Mouse (Mus musculus) hindbrain, postnatal 0 days (tissue): Measurements from ENCODE around the gene Hdac4. TPM values are rescaled to one million over a fixed set of nuclear protein-coding genes. Genes with fewer than 3 reads are reported as not detected.

Source experiments
- ATAC-seq: fragments of 200-750 bp; cut with Nextera tagmentation; 2 replicates; pipeline ENCODE4 v1.8.0; 2017; ENCODE audit warnings: mild to moderate bottlenecking, moderate TSS enrichment, moderate library complexity
- DNase-seq: peaks from one replicate; pipeline ENCODE4 v3.0.0-alpha.2; 2015; ENCODE audit warnings: low spot score
- H3K27ac ChIP-seq: fragments of 300-500 bp; sonication (generic); 2 replicates; pipeline ENCODE4 v1.5.1; 2014; ENCODE audit warnings: mild to moderate bottlenecking
- H3K27me3 ChIP-seq: fragments of 300-500 bp; sonication (generic); 2 replicates; pipeline ENCODE4 v1.6.1; 2014; ENCODE audit warnings: low read length, mixed read lengths; ENCODE audit not compliant: insufficient read depth
- H3K36me3 ChIP-seq: fragments of 300-500 bp; sonication (generic); 2 replicates; pipeline ENCODE4 v1.6.1; 2014; ENCODE audit warnings: low read length, mixed read lengths; ENCODE audit not compliant: insufficient read depth
- H3K4me1 ChIP-seq: fragments of 300-500 bp; sonication (generic); 2 replicates; pipeline ENCODE4 v1.6.1; 2014; ENCODE audit warnings: antibody characterized with exemption, low read length, mixed read lengths; ENCODE audit not compliant: insufficient read depth
- H3K4me2 ChIP-seq: fragments of 300-500 bp; sonication (generic); 2 replicates; pipeline ENCODE4 v1.6.1; 2014; ENCODE audit warnings: low read depth, mild to moderate bottlenecking, low read length, moderate library complexity, mixed read lengths
- H3K4me3 ChIP-seq: fragments of 300-500 bp; sonication (generic); 2 replicates; pipeline ENCODE4 v1.5.1; 2014; ENCODE audit warnings: low read length
- H3K9ac ChIP-seq: fragments of 300-500 bp; sonication (generic); replicated peaks from 2 replicates; pipeline ENCODE4 v1.6.1; 2014; ENCODE audit warnings: mild to moderate bottlenecking, low read length, moderate library complexity, mixed read lengths
- H3K9me3 ChIP-seq: fragments of 300-500 bp; sonication (generic); 2 replicates; pipeline ENCODE4 v1.6.1; 2016; ENCODE audit warnings: low read length, mixed read lengths
- CTCF ChIP-seq: IDR thresholded peaks from 2 replicates; pipeline ENCODE4 v1.5.1; 2016; ENCODE audit warnings: antibody characterized with exemption, control low read depth, low read depth
- WGBS: fragments of 180-500 bp; shearing (Covaris S2); extraction: QIAGEN DNeasy Blood & Tissue Kit; methylation state at CpG from one replicate; pipeline ENCODE4 v1.1.7; 2014; 5-methylcytosine and 5-hydroxymethylcytosine counted together
- polyA plus RNA-seq: library from polyadenylated mRNA; unstranded; fragments of >200 nt; fragmentation: Nextera tagmentation; extraction: Ambion mirVana; gene quantifications from 2 replicates; pipeline ENCODE4 v1.2.1, GENCODE M21; 2015
- total RNA-seq: library from RNA; depleted of rRNA; stranded (reverse); fragments of >200 nt; gene quantifications from 2 replicates; pipeline ENCODE4 v1.2.3, GENCODE M21; 2014

Gene Hdac4
- total and polyA plus RNA-seq, 2 experiments from 2014 or later: 20.2 to 67.9 TPM

DNA sequence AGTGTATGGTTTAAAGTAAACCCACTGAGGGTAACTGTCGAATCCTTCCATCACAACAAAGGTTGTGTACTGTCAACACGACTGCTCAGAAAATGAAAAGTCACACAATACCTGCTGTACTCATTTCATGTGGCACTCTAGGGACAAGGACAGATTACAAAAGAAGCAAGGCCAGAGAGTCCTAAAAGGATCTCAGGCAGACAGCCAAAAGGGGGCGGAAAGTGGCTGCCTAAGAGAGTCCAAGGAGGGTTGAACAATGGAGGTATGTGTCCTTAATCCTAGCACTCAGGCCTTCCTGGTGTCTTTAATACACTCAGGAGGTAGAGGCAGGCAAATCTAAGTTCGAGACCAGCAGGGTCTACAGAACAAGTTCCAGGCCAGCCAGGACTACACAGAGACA is 103.2 kb downstream of the Hdac4 start:
- H3K27ac ChIP-seq: no peak overlapping the region
- 82% methylated on average over 4 of the region's 4 CpGs for WGBS
- H3K9me3 ChIP-seq: no peaks in the 10 kb centered on the region
- no peak for ATAC-seq
- H3K27me3 ChIP-seq: no peaks in the 10 kb centered on the region
- no peak for DNase-seq
- H3K4me1 ChIP-seq: no peaks in the 10 kb centered on the region
- TF ChIP-seq CTCF: no peak
- H3K4me3 ChIP-seq: no peak overlapping the region
- H3K9ac ChIP-seq: no peak overlapping the region
- H3K4me2 ChIP-seq: no peak overlapping the region
- no peaks in the 10 kb centered on the region for H3K36me3 ChIP-seq

GRCm38 (mm10) chr1:92087821-92088220 is 107.7 kb downstream of the Hdac4 start:
- no peak for DNase-seq
- H3K27ac ChIP-seq: no peak overlapping the region
- no peaks in the 10 kb centered on the region for H3K27me3 ChIP-seq
- H3K9me3 ChIP-seq: no peaks in the 10 kb centered on the region
- H3K4me2 ChIP-seq: no peak overlapping the region
- no peak for ATAC-seq
- H3K4me1 ChIP-seq: no peaks in the 10 kb centered on the region; the same call in 1 of the 2 replicates
- no peaks in the 10 kb centered on the region for H3K36me3 ChIP-seq
- no peak overlapping the region for H3K9ac ChIP-seq
- 81% methylated on average over 2 of the region's 2 CpGs for WGBS
- TF ChIP-seq CTCF: no peak
- no peak overlapping the region for H3K4me3 ChIP-seq

DNA sequence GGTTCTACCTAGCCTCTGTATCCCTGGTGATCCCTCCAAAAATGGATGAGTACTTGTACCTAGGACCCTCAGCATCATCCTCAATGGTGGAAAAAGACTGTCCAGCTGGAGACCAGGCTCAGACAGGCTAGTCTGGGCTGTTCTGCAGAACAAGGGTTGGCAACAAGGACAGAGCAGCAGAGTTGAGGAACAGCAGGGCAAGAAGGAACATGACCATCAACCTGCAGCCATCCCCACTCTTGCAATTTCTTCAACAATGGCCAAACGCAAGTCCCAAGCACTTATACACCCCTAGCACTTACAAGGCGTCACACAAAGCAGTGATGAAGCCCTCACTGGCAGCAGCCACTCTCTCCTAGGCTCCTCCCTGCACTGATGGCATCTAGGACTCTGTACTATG is 108.2 kb downstream of the Hdac4 start:
- peaks cover 2% of the 10 kb centered on the region; the same call in 1 of the 2 replicates for H3K4me1 ChIP-seq
- DNase-seq (no peak), ATAC-seq (no peak)
- no peaks in the 10 kb centered on the region for H3K9me3 ChIP-seq
- H3K4me3 ChIP-seq: no peak overlapping the region
- no peak overlapping the region for H3K4me2 ChIP-seq
- H3K36me3 ChIP-seq: no peaks in the 10 kb centered on the region
- TF ChIP-seq CTCF: no peak
- H3K27me3 ChIP-seq: no peaks in the 10 kb centered on the region
- 88% methylated on average over 2 of the region's 2 CpGs for WGBS
- H3K9ac ChIP-seq: no peak overlapping the region
- H3K27ac ChIP-seq: no peak overlapping the region

DNA sequence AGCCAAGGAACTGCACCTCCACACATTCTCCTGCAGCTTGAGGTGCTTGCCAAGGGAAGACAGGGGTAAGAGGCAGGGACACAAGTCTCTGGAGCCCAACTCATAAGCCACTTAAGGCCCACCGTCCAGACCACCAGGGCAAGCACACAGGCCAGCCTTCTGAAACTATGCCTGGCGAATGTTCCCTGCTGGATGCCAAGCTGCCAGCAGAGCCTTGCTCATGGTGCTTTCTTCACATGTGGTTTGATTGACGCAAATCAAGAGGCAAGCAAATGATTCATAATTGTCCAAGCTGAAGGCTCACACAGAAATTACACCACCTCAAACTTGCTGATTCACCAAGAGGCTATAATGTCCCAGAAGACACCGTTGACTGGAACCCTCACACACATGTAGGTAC is 108.7 kb downstream of the Hdac4 start:
- no peak for ATAC-seq
- Histone ChIP-seq H3K9ac (no peak overlapping the region), H3K4me2 (no peak overlapping the region), H3K9me3 (no peaks in the 10 kb centered on the region), H3K36me3 (no peaks in the 10 kb centered on the region), H3K4me3 (no peak overlapping the region), H3K4me1 (peaks cover 2% of the 10 kb centered on the region; the same call in 1 of the 2 replicates), H3K27me3 (no peaks in the 10 kb centered on the region), H3K27ac (no peak overlapping the region)
- WGBS: 76% methylated on average over 4 of the region's 4 CpGs
- no peak for DNase-seq
- no peak for TF ChIP-seq CTCF

GRCm38 (mm10) chr1:92086277-92086813 is 109.2 kb downstream of the Hdac4 start:
- peaks cover 2% of the 10 kb centered on the region; the same call in 1 of the 2 replicates for H3K4me1 ChIP-seq
- H3K27me3 ChIP-seq: no peaks in the 10 kb centered on the region
- H3K9ac ChIP-seq: no peak overlapping the region
- H3K4me2 ChIP-seq: no peak overlapping the region
- no peak overlapping the region for H3K27ac ChIP-seq
- TF ChIP-seq CTCF: no peak
- DNase-seq (no peak), ATAC-seq (no peak)
- H3K4me3 ChIP-seq: no peak overlapping the region
- WGBS: 42% methylated on average over 1 of the region's 1 CpGs
- H3K36me3 ChIP-seq: no peaks in the 10 kb centered on the region
- H3K9me3 ChIP-seq: no peaks in the 10 kb centered on the region

GRCm38 (mm10) chr1:92084738-92085137 is 110.8 kb downstream of the Hdac4 start:
- TF ChIP-seq CTCF: no peak
- Histone ChIP-seq H3K4me3 (no peak overlapping the region), H3K27me3 (no peaks in the 10 kb centered on the region), H3K36me3 (no peaks in the 10 kb centered on the region), H3K27ac (no peak overlapping the region), H3K9ac (no peak overlapping the region), H3K9me3 (no peaks in the 10 kb centered on the region), H3K4me2 (no peak overlapping the region), H3K4me1 (peaks cover 2% of the 10 kb centered on the region; the same call in 1 of the 2 replicates)
- DNase-seq (no peak), ATAC-seq (no peak)
- WGBS: 100% methylated on average over 2 of the region's 2 CpGs

- WGBS: 76% methylated on average over 3 of the region's 3 CpGs
- H3K27ac ChIP-seq: no peak overlapping the region
- no peak overlapping the region for H3K4me2 ChIP-seq
- H3K4me3 ChIP-seq: no peak overlapping the region
- DNase-seq (no peak), ATAC-seq (no peak)
- no peaks in the 10 kb centered on the region for H3K27me3 ChIP-seq
- peaks cover 2% of the 10 kb centered on the region; the same call in 1 of the 2 replicates for H3K4me1 ChIP-seq
- H3K9me3 ChIP-seq: no peaks in the 10 kb centered on the region
- no peaks in the 10 kb centered on the region for H3K36me3 ChIP-seq
- no peak overlapping the region for H3K9ac ChIP-seq
- TF ChIP-seq CTCF: no peak
Observed at GRCm38 (mm10) chr1:92084004-92084403, 111.5 kb downstream of the Hdac4 start.
